Mouse (Mus musculus): ENCODE results near the gene Creld2. TPM values are rescaled to one million over a fixed set of nuclear protein-coding genes. Genes with fewer than 3 reads are reported as not detected.
A peak's percentile ranks its signal among the peaks of the same experiment; 100 is the strongest.
"Not testable (repeated sequence)": the region's sequence is repeated elsewhere in the genome, so short reads cannot be mapped to it uniquely, and the experiment has no call there.

Creld2 gene
- total RNA-seq (2021): 10 to 100 TPM in 1 of 2 experiments, 1 to 10 TPM in 1; 8.9 to 11.4 TPM
- long read RNA-seq, experiment 1, transcript Creld2-201 (10 exons, 1,366 nt): major isoform, 7 of 8 reads
- long read RNA-seq, experiment 1, partial matches to known transcripts: 1 of 8 reads
- long read RNA-seq, experiment 1, other reads (novel, unspliced or antisense): 0 of 8 reads
- long read RNA-seq, experiment 2, transcript Creld2-201 (10 exons, 1,366 nt): major isoform, 9 of 10 reads
- long read RNA-seq, experiment 2, partial matches to known transcripts: 1 of 10 reads
- long read RNA-seq, experiment 2, other reads (novel, unspliced or antisense): 0 of 10 reads

- intact Hi-C loops (cut with DNase I; ENCODE audit: low total_unique reads): no loop called here
Observed at GRCm38 (mm10) chr15:88819026-88819905, at the start of gene Creld2, which contains the start of gene Alg12. Creld2 (plus strand) TSS chr15:88819646. Alg12 (minus strand) TSS chr15:88819318.

GRCm38 (mm10) chr15:88774630-88775029 is 44.8 kb upstream of the Creld2 start:
- intact Hi-C loops (cut with DNase I; ENCODE audit: low total_unique reads); DNase-seq: not testable (repeated sequence)

More at GRCm38 (mm10) chr15:88819026-88819905, at the start of gene Creld2, which contains the start of gene Alg12:
- DNase-seq: peak; percentile 100

GRCm38 (mm10) chr15:88792140-88792850 is 27.2 kb upstream of the Creld2 start:
- no peak for DNase-seq
- intact Hi-C loops (cut with DNase I; ENCODE audit: low total_unique reads): no loop called here

DNA sequence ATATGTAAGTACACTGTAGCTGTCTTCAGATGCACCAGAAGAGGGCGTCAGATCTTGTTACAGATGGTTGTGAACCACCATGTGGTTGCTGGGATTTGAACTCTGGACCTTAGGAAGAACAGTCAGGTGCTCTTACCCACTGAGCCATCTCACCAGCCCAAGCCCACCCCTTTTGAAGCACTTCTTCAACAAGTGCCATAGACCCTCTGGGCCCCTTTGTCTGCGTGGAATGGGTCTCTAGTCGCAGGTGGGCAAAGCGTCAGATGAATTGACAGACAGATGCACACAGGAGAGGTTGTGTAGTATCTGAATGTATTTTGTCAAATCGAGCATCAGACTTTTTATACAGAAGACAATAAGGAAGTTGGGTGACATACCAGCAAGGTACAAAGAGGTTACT is 24.7 kb upstream of the Creld2 start:
- intact Hi-C loops (cut with DNase I; ENCODE audit: low total_unique reads); DNase-seq: not testable (repeated sequence)

- intact Hi-C loops (cut with DNase I; ENCODE audit: low total_unique reads): no loop called here
- no peak for DNase-seq
Observed at GRCm38 (mm10) chr15:88799950-88800371, 19.5 kb upstream of the Creld2 start.

DNA sequence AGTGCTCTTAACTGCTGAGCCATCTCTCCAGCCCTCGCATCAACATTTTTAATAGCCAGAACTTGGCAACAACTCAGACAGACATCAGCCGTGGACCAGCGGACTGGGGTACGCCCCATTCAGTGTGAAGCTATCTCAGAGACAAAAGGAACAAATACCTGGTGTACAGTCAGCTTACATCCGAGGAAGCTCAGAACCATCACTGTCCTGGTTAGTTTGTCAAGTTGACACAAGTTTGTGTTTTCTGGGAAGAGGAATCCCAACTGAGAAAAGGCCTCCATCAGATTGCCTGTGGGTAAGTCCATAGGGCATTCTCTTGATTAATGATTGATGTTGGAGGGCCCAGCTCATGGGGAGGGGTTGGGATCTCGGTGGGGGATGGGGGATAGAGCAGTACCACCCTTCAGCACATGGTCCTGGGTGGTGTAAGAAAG is 18.5 kb upstream of the Creld2 start:
- DNase-seq: no peak
- intact Hi-C loops (cut with DNase I; ENCODE audit: low total_unique reads): no loop called here

- no peak for DNase-seq
- intact Hi-C loops (cut with DNase I; ENCODE audit: low total_unique reads): no loop called here
Observed at GRCm38 (mm10) chr15:88801903-88802302, 17.5 kb upstream of the Creld2 start.

DNA sequence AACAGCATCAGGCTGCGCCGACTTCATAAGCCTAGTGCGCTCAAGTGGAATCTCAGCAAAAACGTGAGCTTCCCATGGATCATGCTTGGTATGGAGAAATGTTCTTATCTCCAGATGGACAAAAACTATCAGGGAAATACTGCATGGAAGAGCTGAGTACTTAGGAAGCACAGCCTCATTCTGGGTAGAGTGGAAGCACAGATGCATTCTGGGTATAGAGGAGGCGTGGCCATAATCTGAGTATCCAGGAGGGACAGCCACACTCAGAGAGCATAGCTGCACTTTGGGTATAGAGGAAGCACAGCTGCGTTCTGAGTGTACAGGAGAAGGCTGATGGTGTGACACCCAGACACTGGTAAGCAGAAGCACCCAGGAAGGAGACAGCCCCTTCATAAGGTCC is 17.1 kb upstream of the Creld2 start:
- intact Hi-C loops (cut with DNase I; ENCODE audit: low total_unique reads): no loop called here
- DNase-seq: no peak

- no peak for DNase-seq
- intact Hi-C loops (cut with DNase I; ENCODE audit: low total_unique reads): no loop called here
Observed at GRCm38 (mm10) chr15:88808121-88808520, 11.3 kb upstream of the Creld2 start.

GRCm38 (mm10) chr15:88810369-88810768 is 9.1 kb upstream of the Creld2 start:
- DNase-seq: no peak
- intact Hi-C loops (cut with DNase I; ENCODE audit: low total_unique reads): no loop called here

- intact Hi-C loops (cut with DNase I; ENCODE audit: low total_unique reads): no loop called here
- no peak for DNase-seq
Observed at GRCm38 (mm10) chr15:88813262-88813661, 6.2 kb upstream of the Creld2 start.

- DNase-seq; intact Hi-C loops (cut with DNase I; ENCODE audit: low total_unique reads): not testable (repeated sequence)
Observed at GRCm38 (mm10) chr15:88813873-88814272, 5.6 kb upstream of the Creld2 start.

GRCm38 (mm10) chr15:88814411-88815047 is 4.9 kb upstream of the Creld2 start:
- no peak for DNase-seq

DNA sequence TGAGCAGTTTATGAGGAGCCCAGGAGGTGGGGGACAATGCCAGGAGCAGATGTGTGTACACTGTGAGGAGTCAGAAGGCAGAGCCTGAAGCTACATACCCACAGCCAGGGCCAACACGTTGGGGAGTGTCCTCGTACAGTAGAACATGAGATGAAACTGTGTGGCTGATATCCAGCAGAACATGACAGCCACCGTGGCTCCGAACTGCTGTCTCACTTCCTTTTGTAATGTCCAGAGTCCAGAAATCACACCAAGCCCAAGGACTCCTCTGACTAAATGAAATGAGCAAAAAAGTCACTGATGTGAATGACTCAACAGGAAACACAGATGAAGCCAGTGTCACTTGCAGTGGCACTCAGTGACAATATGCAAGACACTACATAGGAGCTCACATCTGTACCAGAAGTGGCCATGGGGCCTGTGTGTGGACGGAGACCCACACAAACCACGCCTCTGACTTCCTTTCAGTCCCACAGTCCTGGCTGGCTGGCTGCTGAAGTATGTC is 4.2 kb upstream of the Creld2 start:
- intact Hi-C loops (cut with DNase I; ENCODE audit: low total_unique reads): no loop called here
- DNase-seq: no peak

More at GRCm38 (mm10) chr15:88814411-88815047, 4.9 kb upstream of the Creld2 start:
- intact Hi-C loops (cut with DNase I; ENCODE audit: low total_unique reads): no loop called here

DNA sequence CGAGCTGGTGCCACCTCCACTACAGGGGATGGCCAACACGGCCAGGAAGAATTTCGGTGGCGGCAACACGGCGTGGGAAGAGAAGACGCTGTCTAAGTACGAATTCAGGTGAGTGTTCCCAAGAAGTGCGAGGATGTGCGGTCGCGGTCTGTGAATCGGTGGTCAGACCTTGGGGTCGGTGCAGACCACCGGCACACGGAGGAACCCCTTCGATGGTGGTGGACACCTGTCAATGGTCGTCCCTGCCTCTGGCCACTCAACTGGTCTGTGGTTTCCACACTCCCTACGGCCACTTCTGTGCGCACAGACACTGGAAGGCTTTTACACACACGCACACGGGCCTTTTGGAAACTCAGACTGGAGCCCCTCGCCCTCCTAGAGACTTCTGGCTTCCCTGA is 459 bp downstream of the Creld2 start:
- intact Hi-C loops (cut with DNase I; ENCODE audit: low total_unique reads): no loop called here
- DNase-seq: no peak

- intact Hi-C loops (cut with DNase I; ENCODE audit: low total_unique reads): no loop called here
- no peak for DNase-seq
Observed at GRCm38 (mm10) chr15:88821403-88821802, 2.0 kb downstream of the Creld2 start.

DNA sequence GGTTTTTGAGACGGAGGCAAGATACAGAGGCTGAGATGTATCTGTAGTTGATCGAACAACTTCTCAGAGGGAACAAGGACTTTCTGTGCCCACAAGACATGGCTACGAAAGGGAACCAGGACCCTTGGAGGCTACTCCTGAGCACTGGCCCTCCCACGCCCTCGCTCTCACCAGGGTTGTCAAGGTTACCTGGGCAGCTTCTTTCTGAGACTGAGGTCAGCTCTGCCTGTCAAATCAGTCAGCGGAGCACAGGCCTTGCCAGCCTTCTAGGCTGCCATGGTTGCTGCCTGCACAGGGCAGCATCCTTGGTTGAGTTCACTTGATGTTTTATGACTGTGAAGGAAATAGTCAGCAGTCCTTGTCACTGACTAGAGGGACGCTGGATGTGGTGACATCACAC is 3.1 kb downstream of the Creld2 start:
- DNase-seq: no peak
- intact Hi-C loops (cut with DNase I; ENCODE audit: low total_unique reads): no loop called here

- intact Hi-C loops (cut with DNase I; ENCODE audit: low total_unique reads): no loop called here
- no peak for DNase-seq
Observed at GRCm38 (mm10) chr15:88823376-88823775, 3.9 kb downstream of the Creld2 start.

DNA sequence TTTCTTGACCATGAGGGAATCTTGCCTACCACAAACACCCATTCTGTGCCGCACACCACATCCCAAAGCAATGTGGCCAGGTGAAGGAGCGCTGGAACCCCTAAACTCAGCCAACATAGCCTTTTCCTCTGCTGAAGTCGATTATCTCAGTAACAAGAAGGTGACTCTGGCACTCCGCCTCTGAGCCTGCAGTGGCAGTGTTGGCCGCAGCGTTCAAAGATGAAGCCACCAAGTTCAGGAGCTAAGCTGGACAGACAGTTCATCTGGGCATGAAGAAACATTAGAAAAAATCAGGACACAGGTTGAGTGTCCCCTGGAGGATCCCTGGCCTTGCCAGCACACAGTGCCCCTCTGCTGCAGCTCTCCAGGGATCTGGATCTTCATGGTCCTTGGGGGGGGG is 8.0 kb downstream of the Creld2 start:
- intact Hi-C loops (cut with DNase I; ENCODE audit: low total_unique reads): no loop called here
- DNase-seq: no peak

Data from gastrocnemius, postnatal 14 days (tissue).